ENCODE assay signal across 8 mouse cellular contexts in genomic region chr10:70599925-70600305, GRCm38 (mm10). TPM values are rescaled to one million over a fixed set of nuclear protein-coding genes. Genes with fewer than 3 reads are reported as not detected.
DNase-seq lines count a peak whose midpoint lies in the region; ATAC-seq lines count a peak whose summit lies in the region.

No protein-coding gene starts in this region.

- ATAC-seq in heart, embryonic 14.5 days (ENCODE audit: insufficient number of reproducible peaks, insufficient read depth, low FRiP score, low read depth) = no peak
- ATAC-seq in forebrain, embryonic 16.5 days = peak; percentile 36
- no peak for ATAC-seq in liver, embryonic 15.5 days (ENCODE audit: insufficient read depth)

- DNase-seq in heart, postnatal 36 days = no peak
- DNase-seq in R1 (ENCODE audit: low read depth, low spot score) = peak; percentile 57
- DNase-seq in spleen, adult 18-20 months = no peak
- DNase-seq in left cerebral cortex, postnatal 25 days (ENCODE audit: low spot score in 2 of 2) = no peak
- DNase-seq in natural killer cell, adult 2 months (ENCODE audit: low spot score in 2 of 2) = no peak

- H3K27ac ChIP-seq in heart, embryonic 14.5 days (replicated peaks in 1 of 2; ENCODE audit: control insufficient read depth in 1 of 2, insufficient read depth in 1 of 2, low read depth in 2 of 2, low read length in 2 of 2) = no peak overlapping the region
- H3K27ac ChIP-seq in forebrain, embryonic 16.5 days (ENCODE audit: low read length) = peak overlapping the region; percentile 96
- H3K27ac ChIP-seq in liver, embryonic 15.5 days (replicated peaks) = no peak overlapping the region

- peaks cover 0 to 11% of the 10 kb centered on the region in 2 experiments; a peak in 2 of 4 replicates for H3K4me1 ChIP-seq in heart, embryonic 14.5 days (ENCODE audit: control insufficient read depth in 2 of 2, insufficient read depth in 2 of 2, low read length in 2 of 2)
- H3K4me1 ChIP-seq in forebrain, embryonic 16.5 days (replicated peaks; ENCODE audit: control insufficient read depth, insufficient read depth, low read length) = peaks cover 9% of the 10 kb centered on the region
- H3K4me1 ChIP-seq in liver, embryonic 15.5 days (replicated peaks) = peaks cover 14% of the 10 kb centered on the region

- no peaks in the 10 kb centered on the region for H3K36me3 ChIP-seq in heart, embryonic 14.5 days (ENCODE audit: control insufficient read depth, insufficient read depth, low read length)
- no peaks in the 10 kb centered on the region for H3K36me3 ChIP-seq in forebrain, embryonic 16.5 days (ENCODE audit: control insufficient read depth, insufficient read depth)
- H3K36me3 ChIP-seq in liver, embryonic 15.5 days (replicated peaks) = no peaks in the 10 kb centered on the region

- 1% methylated on average over 28 of the region's 28 CpGs for WGBS in heart, embryonic 14.5 days
- under 1% methylated on average over 28 of the region's 28 CpGs for WGBS in forebrain, embryonic 16.5 days
- 2% methylated on average over 28 of the region's 28 CpGs for WGBS in liver, embryonic 15.5 days (ENCODE audit: insufficient replicate concordance)

- no peak overlapping the region; the same call in 1 of the 2 replicates for H3K9ac ChIP-seq in heart, embryonic 14.5 days (ENCODE audit: low read length)
- H3K9ac ChIP-seq in forebrain, embryonic 16.5 days (replicated peaks; ENCODE audit: low read depth, low read length) = peak overlapping the region; percentile 87
- no peak overlapping the region for H3K9ac ChIP-seq in liver, embryonic 15.5 days

- intact Hi-C loops in heart, postnatal 36 days (cut with DNase I) = loop anchor here (5.0 to 10.0 kb wide), 2 partner anchors 165 to 617 kb away; no protein-coding TSS in a partner anchor
- intact Hi-C loops in left cerebral cortex, postnatal 25 days (cut with DNase I) = loop anchor here (1.0 to 10.0 kb wide), 5 partner anchors 117 to 615 kb away; no protein-coding TSS in a partner anchor

- no peaks in the 10 kb centered on the region for H3K9me3 ChIP-seq in heart, embryonic 14.5 days (ENCODE audit: control insufficient read depth, low read length)
- no peaks in the 10 kb centered on the region for H3K9me3 ChIP-seq in forebrain, embryonic 16.5 days (ENCODE audit: control insufficient read depth, low read length)
- H3K9me3 ChIP-seq in liver, embryonic 15.5 days (replicated peaks) = no peaks in the 10 kb centered on the region

- peak overlapping the region; percentile 99 for H3K4me2 ChIP-seq in heart, embryonic 14.5 days (ENCODE audit: low read length)
- H3K4me2 ChIP-seq in forebrain, embryonic 16.5 days (ENCODE audit: low read length) = peak overlapping the region; percentile 93
- H3K4me2 ChIP-seq in liver, embryonic 15.5 days = peak overlapping the region; percentile 74

- H3K27me3 ChIP-seq in heart, embryonic 14.5 days (ENCODE audit: control insufficient read depth, insufficient read depth, low read length) = peaks cover 39% of the 10 kb centered on the region
- H3K27me3 ChIP-seq in forebrain, embryonic 16.5 days (replicated peaks; ENCODE audit: control insufficient read depth, insufficient read depth, low read length) = no peaks in the 10 kb centered on the region
- peaks cover 39% of the 10 kb centered on the region for H3K27me3 ChIP-seq in liver, embryonic 15.5 days

- peak overlapping the region; percentile 64 to 70 for H3K4me3 ChIP-seq in heart, embryonic 14.5 days (ENCODE audit: control insufficient read depth in 1 of 2, insufficient read depth in 1 of 2, low read depth in 1 of 2, low read length in 2 of 2)
- peak overlapping the region; percentile 91 for H3K4me3 ChIP-seq in forebrain, embryonic 16.5 days (replicated peaks; ENCODE audit: low read length)
- H3K4me3 ChIP-seq in liver, embryonic 15.5 days (replicated peaks) = peak overlapping the region; percentile 56

RNA-seq across cellular contexts. Expression of gene Phyhipl, which starts 55.9 kb away (rescaled TPM):
- 1.0 and 1.3 TPM in 2 replicates for polyA plus RNA-seq in heart, embryonic 14.5 days (2014; fragmentation: Nextera tagmentation; extraction: Ambion mirVana)
- not detected for total RNA-seq in heart, postnatal 36 days (2021)
- polyA plus RNA-seq in forebrain, embryonic 16.5 days (2015; fragmentation: Nextera tagmentation; extraction: Ambion mirVana) = 137 and 168 TPM in 2 replicates
- polyA plus RNA-seq in liver, embryonic 15.5 days (2015; fragmentation: Nextera tagmentation; extraction: Ambion mirVana) = 0.06 and 0.08 TPM in 2 replicates
- total RNA-seq in left cerebral cortex, postnatal 25 days (2021) = 100 to 1,000 TPM; 223 to 224 TPM

Comparison
In these comparisons a context has a peak if more than half of its experiments do, and no peak if none do; other contexts are left out.
1. RNA of gene Phyhipl, which starts 55.9 kb away (polyA plus RNA-seq): 137 to 168 TPM in forebrain, embryonic 16.5 days; 1.0 to 1.3 TPM in heart, embryonic 14.5 days and 0.06 to 0.08 TPM in liver, embryonic 15.5 days; every median in the first group is over 10 times any median in the second.
2. Peak in every context shown above with its lines, with median percentiles within 50 percentile points of each other: H3K4me2 ChIP-seq and H3K4me3 ChIP-seq.